Mouse (Mus musculus) CH12.LX (cell line): Measurements from ENCODE around the gene Arhgef17.

Source experiments
- CTCF ChIP-seq, 2 experiments: IDR thresholded peaks in 1 of 2; conservative IDR thresholded peaks in 1 of 2; 2 replicates each; pipeline ENCODE4 v1.5.1; 2011 to 2012; ENCODE audit warnings: low read depth in 2 of 2, low read length in 2 of 2, improper control_type of control experiment in 1 of 2, inconsistent platforms in 1 of 2, mild to moderate bottlenecking in 1 of 2, moderate library complexity in 1 of 2
- MAX ChIP-seq: IDR thresholded peaks from 2 replicates; pipeline ENCODE4 v1.6.1; 2011; ENCODE audit warnings: low read length, improper control_type of control experiment
- POLR2A ChIP-seq: IDR thresholded peaks from 2 replicates; pipeline ENCODE4 v1.6.1; 2011; ENCODE audit warnings: low read depth, mild to moderate bottlenecking, improper control_type of control experiment, low read length
- RCOR1 ChIP-seq: conservative IDR thresholded peaks from 2 replicates; pipeline ENCODE4 v1.6.1; 2012; ENCODE audit warnings: low read depth, mild to moderate bottlenecking, inconsistent platforms, low read length, improper control_type of control experiment
- USF1 ChIP-seq: IDR thresholded peaks from 2 replicates; pipeline ENCODE4 v1.6.1; 2014; ENCODE audit warnings: low read depth, mild to moderate bottlenecking, inconsistent platforms, low read length, improper control_type of control experiment

- no peak for TF ChIP-seq USF1
- no peak for TF ChIP-seq MAX
- no peak for TF ChIP-seq RCOR1
- no peak for TF ChIP-seq POLR2A
- TF ChIP-seq CTCF (conservative IDR thresholded peaks at IDR 0.05 in 1 of 2, IDR thresholded peaks at IDR 0.05 in 1 of 2; ENCODE audit: low read depth in 2 of 2, low read length in 2 of 2): no peak
These were observed 42.4 kb upstream of the Arhgef17 start, which contains the start of gene P2ry6 for GRCm38 (mm10) chr7:100974135-100974903.
